Mouse (Mus musculus) CD4-positive, CD25-positive, alpha-beta regulatory T cell, adult 4 months (primary cell): Measurements from ENCODE around the gene Rac3. TPM values are rescaled to one million over a fixed set of nuclear protein-coding genes. Genes with fewer than 3 reads are reported as not detected.

Experiments
- ATAC-seq: one replicate; pipeline ENCODE4 v1.8.0; 2017
- polyA plus RNA-seq, 2 experiments: library from polyadenylated mRNA; unstranded; fragments of 100-300 nt; shearing (Covaris generic); gene quantifications; one replicate each; pipeline ENCODE4 v1.2.1; 2017

The Rac3 gene
- polyA plus RNA-seq, 2 experiments from 2014 or later: not detected

DNA sequence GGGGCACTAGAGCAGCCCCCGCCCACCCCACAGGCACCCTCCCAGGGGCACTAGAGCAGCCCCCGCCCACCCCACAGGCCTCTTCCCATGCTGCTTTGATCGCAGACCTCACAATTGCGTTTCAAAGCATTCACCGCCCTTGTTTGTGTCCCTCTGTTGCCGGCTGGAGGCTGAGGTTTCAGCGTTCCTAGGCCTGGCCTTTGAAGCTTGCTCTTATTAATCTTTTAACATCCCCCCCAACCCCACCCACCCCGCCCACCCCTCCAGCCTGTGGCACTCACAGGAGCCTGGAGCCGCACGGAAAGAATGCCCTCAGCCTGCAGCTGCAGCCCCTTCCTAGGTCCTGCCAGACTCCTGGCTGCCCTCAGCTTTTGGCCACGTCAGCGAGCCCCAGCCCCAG is 14.0 kb upstream of the Rac3 start:
- ATAC-seq: no peak

DNA sequence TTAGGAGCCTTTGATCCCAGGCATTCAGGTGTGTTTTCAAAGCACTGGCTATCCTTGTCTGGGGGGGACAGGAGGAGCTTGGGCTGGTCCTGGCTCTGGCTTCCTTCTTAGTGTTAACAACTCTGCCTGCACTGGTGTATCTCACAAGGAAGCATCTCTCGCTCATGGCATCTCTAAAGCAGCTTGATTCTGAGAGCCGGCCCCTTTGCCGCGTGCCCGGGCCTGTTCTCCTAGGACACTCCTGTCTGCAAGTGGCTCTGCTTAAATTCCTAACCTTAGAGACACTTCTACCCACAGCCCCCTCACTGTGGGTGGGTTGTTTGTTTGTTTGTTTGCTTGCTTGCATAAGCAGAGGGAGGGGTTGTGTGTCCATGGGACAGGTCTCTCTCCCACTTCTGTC is 13.3 kb upstream of the Rac3 start:
- no peak for ATAC-seq

- no peak for ATAC-seq
These were observed 11.7 kb upstream of the Rac3 start for GRCm38 (mm10) chr11:120709551-120709950.

DNA sequence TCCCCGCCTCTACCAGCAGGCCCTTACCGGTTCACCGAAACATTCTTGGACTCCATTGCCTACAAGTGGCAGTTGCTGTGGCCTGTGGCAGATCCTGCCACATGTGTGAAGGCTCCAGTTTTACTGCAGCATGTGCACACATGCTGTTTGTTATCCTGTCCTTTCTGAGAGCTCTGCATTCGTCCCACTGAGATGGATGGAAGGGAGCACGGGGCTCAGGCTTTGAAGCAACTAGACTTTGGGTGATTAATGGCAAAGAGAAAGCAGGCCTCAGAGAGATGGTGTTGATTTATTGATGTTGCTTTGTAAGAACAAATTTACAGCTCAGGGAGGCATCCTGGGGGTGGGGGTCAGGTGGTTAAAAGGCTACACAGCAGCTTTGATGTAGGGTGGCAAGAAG is 10.6 kb upstream of the Rac3 start:
- ATAC-seq: no peak

DNA sequence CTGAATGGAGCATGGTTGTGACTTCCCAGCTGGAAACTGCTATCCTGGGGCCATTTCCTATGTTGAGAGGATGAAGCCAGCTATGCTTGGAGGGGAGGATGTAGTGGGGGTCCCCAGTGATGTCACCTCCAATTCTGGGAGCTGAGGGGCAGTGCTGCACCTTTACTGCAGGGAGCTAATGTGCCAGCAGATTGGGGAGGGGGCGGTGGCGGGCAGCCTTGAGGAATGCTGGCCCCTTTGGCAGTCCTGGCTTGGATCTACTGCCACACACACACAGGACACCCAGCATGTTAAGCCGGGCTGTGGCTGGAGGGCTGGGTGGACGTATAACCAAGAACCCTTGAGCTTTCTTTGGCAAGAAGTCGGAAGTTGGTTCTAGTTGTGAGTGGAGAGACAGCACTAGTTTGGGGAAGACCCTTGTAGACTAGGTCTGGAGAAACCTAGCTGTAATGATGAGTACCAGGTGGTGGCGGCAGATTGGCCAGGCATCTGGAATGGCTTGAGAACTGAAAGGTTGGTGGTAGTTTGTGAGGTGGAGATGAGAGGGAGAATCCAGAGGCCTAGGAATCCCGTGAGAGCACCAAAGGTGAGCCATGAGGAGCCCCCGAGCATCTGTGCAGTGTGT is 9.2 kb upstream of the Rac3 start:
- no peak for ATAC-seq

DNA sequence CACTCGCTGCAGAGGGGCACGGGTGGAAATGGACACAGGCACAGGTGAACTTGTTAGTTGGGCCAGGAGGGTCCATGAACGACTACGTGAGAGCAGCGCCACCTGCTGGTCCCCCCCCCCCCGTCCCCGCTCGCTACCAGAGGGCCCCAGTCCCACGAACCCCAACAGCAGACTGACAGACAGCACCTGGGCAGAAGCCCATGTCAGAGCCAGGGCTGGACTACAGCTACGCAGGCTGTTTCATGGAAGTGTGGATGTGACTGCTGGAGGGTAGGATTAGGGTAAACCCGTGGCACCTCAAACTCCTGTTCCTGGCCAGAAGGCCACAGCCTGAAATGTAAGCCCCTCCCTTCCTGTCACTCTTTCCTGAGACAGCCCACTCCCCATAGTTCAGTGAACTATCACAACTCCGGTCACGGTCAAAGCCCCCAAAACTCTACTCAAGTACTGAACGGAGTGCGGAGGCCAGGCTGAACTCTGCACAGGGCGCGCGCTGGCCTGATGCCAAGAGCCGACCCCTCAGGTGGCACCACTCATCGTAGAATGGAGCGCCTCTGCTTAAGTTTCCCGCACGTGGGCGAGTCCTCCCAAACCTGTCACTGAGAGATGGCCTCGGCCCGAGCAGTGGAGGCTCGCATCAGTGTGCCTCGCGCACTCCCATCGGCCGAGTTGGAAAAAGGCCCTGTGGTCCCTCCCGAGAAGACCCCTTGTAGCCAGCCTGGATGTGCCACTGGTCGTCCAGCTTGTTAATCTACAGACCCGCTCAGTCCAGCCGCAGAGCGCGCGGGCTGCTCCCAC is 8.3 kb upstream of the Rac3 start:
- ATAC-seq: peak; percentile 10

DNA sequence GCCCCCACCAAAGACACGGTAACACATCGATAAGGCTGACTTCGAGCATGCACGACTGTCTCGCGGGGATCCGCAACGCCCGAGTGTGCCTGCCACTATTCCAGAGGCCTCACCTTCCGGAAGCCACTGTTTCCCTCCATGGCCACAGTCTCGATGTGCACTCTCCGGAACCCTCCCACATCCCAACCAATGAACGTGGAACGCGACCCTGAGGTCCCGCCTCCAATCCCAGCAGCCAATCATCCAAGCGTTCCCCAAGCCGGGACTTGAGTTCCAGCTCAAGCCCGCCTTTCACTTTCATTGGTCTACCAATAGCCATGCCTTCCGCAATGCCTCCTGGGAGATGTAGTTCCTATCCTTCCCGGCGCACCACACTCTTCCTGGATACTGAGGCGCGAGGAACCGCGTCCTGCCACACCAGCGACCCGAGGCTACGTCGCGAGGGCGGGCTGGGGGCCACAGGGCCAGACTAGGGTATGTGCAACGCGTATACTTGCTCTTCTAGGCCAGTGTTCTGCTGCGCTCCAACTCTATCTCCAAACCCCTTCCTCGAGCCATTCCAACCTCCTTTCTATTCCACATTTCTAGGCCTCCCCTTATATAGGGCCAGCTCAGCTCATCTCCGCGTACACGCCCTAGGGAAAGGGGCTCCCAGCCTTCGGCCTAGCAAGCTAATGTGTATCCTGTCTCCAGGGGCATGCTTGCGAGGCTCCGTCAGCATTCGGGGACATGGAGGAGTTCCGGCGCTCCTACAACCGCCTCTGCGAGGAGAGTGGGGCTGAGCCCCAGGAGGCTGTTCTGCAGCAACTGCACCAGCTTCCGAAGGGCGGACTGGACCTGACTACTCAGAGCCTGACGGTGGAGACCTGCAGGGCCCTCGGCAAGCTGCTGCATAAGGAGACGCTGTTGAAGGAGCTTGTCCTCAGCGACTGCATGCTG is 7.4 kb upstream of the Rac3 start, which contains the start of the genes Cenpx and Lrrc45:
Cenpx (minus strand) TSS at position 159 of the 939 bp plus-strand sequence.
Lrrc45 (plus strand) TSS at position 346 of the 939 bp plus-strand sequence.
- ATAC-seq: peak; percentile 99

GRCm38 (mm10) chr11:120714546-120714945 is 6.7 kb upstream of the Rac3 start:
- ATAC-seq: no peak

DNA sequence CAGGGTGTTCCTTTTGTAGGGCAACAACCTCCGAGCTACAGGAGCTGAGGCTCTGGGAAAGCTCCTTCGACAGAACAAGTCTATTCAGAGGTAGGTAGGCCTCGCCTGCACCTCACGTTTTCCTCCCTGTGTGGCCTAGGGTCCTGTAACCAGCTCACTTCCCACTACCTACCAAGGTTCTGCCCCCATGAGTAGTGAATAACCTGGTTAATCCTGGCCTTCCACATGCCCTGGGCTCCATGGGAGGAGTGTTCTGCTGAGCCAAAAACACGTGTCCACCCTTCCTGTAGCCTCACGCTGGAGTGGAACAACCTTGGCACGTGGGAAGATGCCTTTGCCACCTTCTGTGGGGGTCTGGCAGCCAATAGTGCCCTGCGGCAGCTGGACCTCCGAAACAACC is 6.1 kb upstream of the Rac3 start:
- no peak for ATAC-seq

GRCm38 (mm10) chr11:120719242-120719641 is 2.0 kb upstream of the Rac3 start:
- ATAC-seq: no peak

- ATAC-seq: no peak
These were observed 1.4 kb upstream of the Rac3 start for GRCm38 (mm10) chr11:120719841-120720376.

DNA sequence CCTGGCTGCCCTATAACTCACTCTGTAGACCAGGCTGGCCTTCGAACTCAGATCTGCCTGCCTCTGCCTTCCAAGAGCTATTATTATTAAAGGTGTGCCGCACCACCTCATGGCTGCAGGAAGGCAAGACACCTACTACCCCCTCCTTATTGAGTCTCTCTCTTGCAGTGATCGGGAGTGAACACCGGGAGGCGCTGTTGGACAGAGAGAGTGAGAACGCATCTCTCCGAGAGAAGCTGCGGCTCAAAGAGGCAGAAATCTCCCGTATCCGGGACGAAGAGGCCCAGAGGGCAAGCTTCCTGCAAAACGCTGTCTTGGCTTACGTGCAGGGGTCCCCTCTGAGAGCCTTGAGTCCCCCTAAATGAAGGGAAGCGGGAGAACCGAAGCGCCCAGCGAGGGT is 820 bp upstream of the Rac3 start:
- peak; percentile 91 for ATAC-seq

DNA sequence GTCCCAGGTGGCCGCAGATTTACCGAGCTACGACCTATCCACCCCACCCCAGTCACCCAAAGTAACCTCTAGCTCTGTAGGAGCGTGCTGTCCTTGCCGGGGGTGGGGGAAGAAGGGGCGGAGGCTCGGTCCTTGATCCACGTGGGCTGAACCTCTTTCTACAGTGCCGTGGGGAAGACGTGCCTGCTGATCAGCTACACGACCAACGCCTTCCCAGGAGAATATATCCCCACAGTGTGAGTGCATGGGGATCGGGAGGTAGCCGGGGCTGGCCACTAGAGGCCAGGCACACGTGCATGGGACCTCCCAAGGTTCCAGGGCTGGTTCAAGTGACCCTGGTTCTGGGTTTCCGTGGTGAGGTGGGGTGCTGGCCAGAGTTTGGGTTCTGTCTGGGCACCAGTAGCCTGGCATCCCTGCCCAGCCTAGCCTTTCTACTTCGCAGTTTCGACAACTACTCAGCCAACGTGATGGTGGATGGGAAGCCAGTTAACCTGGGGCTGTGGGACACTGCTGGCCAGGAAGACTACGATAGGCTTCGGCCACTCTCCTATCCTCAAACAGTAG is 879 bp downstream of the Rac3 start:
- ATAC-seq: no peak

DNA sequence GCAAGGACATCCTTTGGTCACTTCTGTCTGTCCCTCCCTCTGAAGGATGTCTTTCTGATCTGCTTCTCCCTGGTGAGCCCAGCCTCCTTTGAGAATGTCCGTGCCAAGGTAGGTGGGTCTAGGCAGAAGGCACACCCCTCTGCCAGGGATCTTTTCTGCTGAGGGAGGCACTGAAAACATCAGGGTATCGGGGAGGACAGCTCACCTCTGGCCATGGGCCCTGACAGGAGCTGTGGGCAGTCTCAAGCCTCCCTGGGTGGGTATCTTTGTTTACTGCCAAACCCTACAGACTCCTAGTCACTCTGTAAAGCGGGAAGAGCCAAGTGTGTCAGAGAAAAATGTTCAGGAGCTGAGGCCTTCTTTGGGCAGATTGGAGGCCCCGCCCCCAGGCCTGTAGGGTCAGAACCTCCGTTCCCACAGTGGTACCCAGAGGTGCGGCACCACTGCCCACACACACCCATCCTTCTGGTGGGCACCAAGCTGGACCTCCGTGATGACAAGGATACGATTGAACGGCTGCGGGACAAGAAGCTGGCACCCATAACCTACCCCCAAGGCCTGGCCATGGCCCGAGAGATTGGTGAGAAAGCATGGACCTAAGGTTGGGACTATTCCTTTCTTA is 1.6 kb downstream of the Rac3 start:
- no peak for ATAC-seq

- no peak for ATAC-seq
These were observed 2.2 kb downstream of the Rac3 start for GRCm38 (mm10) chr11:120723509-120723908.

DNA sequence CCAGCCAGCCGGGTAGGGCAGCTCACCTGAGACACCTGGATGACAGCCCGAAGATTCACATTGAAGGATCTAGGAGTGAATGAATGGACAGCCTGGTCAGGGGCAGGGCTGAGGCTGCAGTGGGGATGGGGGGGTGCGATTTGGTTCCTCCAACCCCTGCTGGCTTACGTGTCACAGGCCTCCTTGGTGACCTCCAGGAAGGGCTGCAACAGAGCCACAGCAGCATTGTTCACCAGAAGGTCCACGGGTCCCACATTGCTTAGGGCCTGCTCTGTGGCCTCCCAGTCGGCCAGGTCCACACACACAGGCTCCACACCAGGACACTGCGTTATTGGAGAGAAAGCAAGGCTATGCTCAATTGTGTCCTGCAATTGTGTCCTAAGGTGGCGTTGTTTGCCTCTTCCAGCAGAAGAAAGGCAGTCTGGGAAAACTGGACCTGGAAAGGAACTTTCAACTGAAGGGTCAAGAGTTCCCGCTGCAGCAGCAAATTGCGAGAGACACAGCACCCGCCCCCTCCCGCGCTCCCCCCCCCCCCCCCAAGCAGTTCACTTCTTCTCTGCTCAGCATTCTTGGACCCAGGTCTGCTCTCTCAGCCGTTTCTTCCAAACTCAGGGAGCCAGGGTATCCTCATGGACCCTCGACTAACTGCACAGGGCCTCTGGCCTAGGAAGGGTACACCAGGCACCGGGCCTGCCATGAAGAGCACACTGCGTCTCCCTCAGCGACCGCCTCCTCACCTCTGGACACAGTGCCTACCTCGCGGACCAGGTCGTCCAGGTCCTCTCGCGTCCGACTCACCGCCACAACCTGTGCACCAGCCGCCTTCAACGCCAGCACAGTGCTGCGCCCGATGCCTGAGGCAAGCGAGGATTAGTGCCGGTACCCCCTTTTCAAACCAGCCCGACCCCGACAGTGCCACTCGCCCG is 5.2 kb downstream of the Rac3 start:
- ATAC-seq: peak; percentile 46

- ATAC-seq: peak; percentile 93
These were observed 5.9 kb downstream of the Rac3 start, which contains the start of gene Dcxr for GRCm38 (mm10) chr11:120727169-120727527. Gene Dcxr, minus strand, starts transcription at chr11:120727281.

DNA sequence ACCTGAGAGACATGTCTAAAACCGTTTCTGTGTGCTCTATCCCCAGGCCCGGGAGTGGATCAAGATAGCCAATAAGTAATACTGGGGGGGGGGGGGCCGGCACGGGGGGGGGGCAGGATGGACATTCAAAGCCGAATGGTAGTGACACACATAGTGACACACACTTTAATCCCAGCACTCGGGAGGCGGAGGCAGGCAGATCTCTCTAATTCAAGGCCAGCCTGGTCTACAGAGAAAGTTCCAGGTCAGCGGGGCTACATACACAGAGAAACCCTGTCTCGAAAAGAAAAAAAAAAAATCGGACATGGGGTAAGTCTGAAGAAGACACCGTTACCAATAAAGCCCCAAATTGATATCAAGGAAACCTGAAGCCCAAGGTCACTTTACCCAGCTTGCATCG is 6.3 kb downstream of the Rac3 start:
- no peak for ATAC-seq

- no peak for ATAC-seq
These were observed 7.4 kb downstream of the Rac3 start for GRCm38 (mm10) chr11:120728530-120729240.

DNA sequence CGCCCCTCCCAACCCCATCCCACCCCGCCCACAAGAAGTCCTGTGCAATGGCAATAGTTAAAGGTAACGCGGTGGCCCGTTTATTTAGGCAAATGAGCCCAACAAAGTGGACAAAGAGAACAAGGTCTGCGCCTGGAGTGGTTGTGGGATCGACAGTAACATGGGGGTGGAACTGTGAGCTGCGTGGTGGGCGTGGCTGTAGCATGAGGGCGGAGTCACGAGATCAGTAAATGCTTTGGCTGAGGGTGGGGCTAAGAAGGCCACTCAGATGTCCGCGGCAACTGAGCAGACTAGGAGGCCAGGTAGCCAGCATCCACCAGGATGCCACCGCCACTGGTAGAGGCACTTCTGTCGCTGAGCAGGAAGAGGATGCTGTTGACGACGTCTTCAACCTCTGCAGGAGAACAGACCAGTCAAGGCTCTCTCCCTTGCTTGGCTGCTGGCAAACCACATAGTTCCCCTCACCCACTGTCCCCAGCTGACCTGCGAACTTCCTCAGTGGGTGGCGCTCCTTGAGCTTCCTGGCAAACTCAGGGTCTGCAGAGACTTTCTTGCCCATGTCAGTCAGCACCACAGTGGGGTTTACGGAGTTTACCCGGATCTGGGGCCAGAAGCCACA is 8.3 kb downstream of the Rac3 start:
- peak; percentile 33 for ATAC-seq
